Mouse (Mus musculus): ENCODE measurements around the gene Hspb3.

Hspb3 gene

GRCm38 (mm10) chr13:113663151-113663779 is at the start of gene Hspb3:
Hspb3 (minus strand) TSS chr13:113663676.
- peak; percentile 64 for ATAC-seq (ENCODE audit: low TSS enrichment)

- ATAC-seq (ENCODE audit: low TSS enrichment), result no peak
These were observed 49.7 kb upstream of the Hspb3 start for GRCm38 (mm10) chr13:113713186-113713585.

- ATAC-seq (ENCODE audit: low TSS enrichment), result no peak
These were observed 42.7 kb upstream of the Hspb3 start for GRCm38 (mm10) chr13:113706183-113706582.

GRCm38 (mm10) chr13:113701185-113701584 is 37.7 kb upstream of the Hspb3 start:
- ATAC-seq (ENCODE audit: low TSS enrichment), result no peak

GRCm38 (mm10) chr13:113699928-113700327 is 36.5 kb upstream of the Hspb3 start:
- peak; percentile 60; the same call in 1 of the 2 replicates for ATAC-seq (ENCODE audit: low TSS enrichment)

GRCm38 (mm10) chr13:113699415-113699873 is 36.0 kb upstream of the Hspb3 start:
- ATAC-seq (ENCODE audit: low TSS enrichment), result peak; percentile 93

- ATAC-seq (ENCODE audit: low TSS enrichment), result no peak
These were observed 33.4 kb upstream of the Hspb3 start for GRCm38 (mm10) chr13:113696838-113697321.

- peak; percentile 79; the same call in 1 of the 2 replicates for ATAC-seq (ENCODE audit: low TSS enrichment)
These were observed 29.9 kb upstream of the Hspb3 start for GRCm38 (mm10) chr13:113693383-113693782.

GRCm38 (mm10) chr13:113691644-113692043 is 28.2 kb upstream of the Hspb3 start:
- ATAC-seq (ENCODE audit: low TSS enrichment), result no peak

- ATAC-seq (ENCODE audit: low TSS enrichment), result no peak
These were observed 26.4 kb upstream of the Hspb3 start for GRCm38 (mm10) chr13:113689883-113690282.

GRCm38 (mm10) chr13:113686691-113687121 is 23.2 kb upstream of the Hspb3 start:
- no peak for ATAC-seq (ENCODE audit: low TSS enrichment)

- peak; percentile 80 for ATAC-seq (ENCODE audit: low TSS enrichment)
These were observed 19.3 kb upstream of the Hspb3 start for GRCm38 (mm10) chr13:113682821-113683220.

- ATAC-seq (ENCODE audit: low TSS enrichment), result no peak
These were observed 17.2 kb upstream of the Hspb3 start for GRCm38 (mm10) chr13:113680646-113681045.

- peak; percentile 89 for ATAC-seq (ENCODE audit: low TSS enrichment)
These were observed 6.1 kb upstream of the Hspb3 start for GRCm38 (mm10) chr13:113669459-113670077.

GRCm38 (mm10) chr13:113663883-113664282 is 407 bp upstream of the Hspb3 start:
- ATAC-seq (ENCODE audit: low TSS enrichment), result 0 out of 2 replicates have a peak, but pooled peaks have one; percentile 11

GRCm38 (mm10) chr13:113661826-113662271 is 1.6 kb downstream of the Hspb3 start:
- peak; percentile 39 for ATAC-seq (ENCODE audit: low TSS enrichment)

GRCm38 (mm10) chr13:113660576-113661310 is 2.7 kb downstream of the Hspb3 start:
- ATAC-seq (ENCODE audit: low TSS enrichment), result peak; percentile 44

- ATAC-seq (ENCODE audit: low TSS enrichment), result peak; percentile 52
These were observed 6.3 kb downstream of the Hspb3 start for GRCm38 (mm10) chr13:113657204-113657603.

GRCm38 (mm10) chr13:113656639-113657038 is 6.8 kb downstream of the Hspb3 start:
- peak; percentile 33 for ATAC-seq (ENCODE audit: low TSS enrichment)

GRCm38 (mm10) chr13:113655511-113655910 is 8.0 kb downstream of the Hspb3 start:
- peak; percentile 53 for ATAC-seq (ENCODE audit: low TSS enrichment)

- peak; percentile 70 for ATAC-seq (ENCODE audit: low TSS enrichment)
These were observed 22.4 kb downstream of the Hspb3 start for GRCm38 (mm10) chr13:113640944-113641597.

- peak; percentile 58 for ATAC-seq (ENCODE audit: low TSS enrichment)
These were observed 24.6 kb downstream of the Hspb3 start for GRCm38 (mm10) chr13:113638914-113639313.
